In genomic region chr10:68146842-68147241, GRCm38 (mm10) we compare ENCODE assay signal across 9 mouse cellular contexts.
DNase-seq lines count a peak whose midpoint lies in the region; ATAC-seq and TF ChIP-seq lines count a peak whose summit lies in the region.
"Had no signal": no experiment of that assay in that cellular context is flagged by ENCODE, and none has a peak within 500 bp of the region (broad histone marks: within the 10 kb centered on the region; RNA-seq: fewer than 3 reads in every experiment).

No protein-coding gene starts in this region.

- H3K79me2 ChIP-seq in MEL (ENCODE audit: control insufficient read depth, insufficient read depth, low read length, poor library complexity): no peaks in the 10 kb centered on the region

- no peaks in the 10 kb centered on the region for H3K36me3 ChIP-seq in kidney, adult 2 months (ENCODE audit: control insufficient read depth, insufficient read depth, low read length)
- peaks cover 6% of the 10 kb centered on the region for H3K36me3 ChIP-seq in kidney, embryonic 15.5 days
- no peaks in the 10 kb centered on the region for H3K36me3 ChIP-seq in MEL (ENCODE audit: control insufficient read depth in 1 of 2, insufficient read depth in 2 of 2, low read length in 2 of 2)
- H3K36me3 ChIP-seq in heart, embryonic 10.5 days: 0 out of 2 replicates have a peak, but pooled peaks cover under 1% of the 10 kb centered on the region
- H3K36me3 ChIP-seq in midbrain, postnatal 0 days (ENCODE audit: insufficient read depth, low read length): no peaks in the 10 kb centered on the region
- H3K36me3 ChIP-seq: midbrain, embryonic 12.5 days had no signal

- peaks cover 22% of the 10 kb centered on the region for H3K4me1 ChIP-seq in kidney, adult 2 months (ENCODE audit: control insufficient read depth, insufficient read depth, low read length)
- H3K4me1 ChIP-seq in kidney, embryonic 15.5 days: peaks cover 38% of the 10 kb centered on the region
- no peaks in the 10 kb centered on the region for H3K4me1 ChIP-seq in MEL (ENCODE audit: control insufficient read depth in 1 of 2, insufficient read depth in 2 of 2, low read length in 2 of 2)
- no peaks in the 10 kb centered on the region for H3K4me1 ChIP-seq in heart, embryonic 10.5 days
- no peaks in the 10 kb centered on the region for H3K4me1 ChIP-seq in midbrain, postnatal 0 days (ENCODE audit: insufficient read depth, low read length)

- no peaks in the 10 kb centered on the region for H3K9me3 ChIP-seq in kidney, embryonic 15.5 days (replicated peaks)
- H3K9me3 ChIP-seq in MEL (replicated peaks; ENCODE audit: insufficient read depth, low read length): no peaks in the 10 kb centered on the region
- no peaks in the 10 kb centered on the region for H3K9me3 ChIP-seq in heart, embryonic 10.5 days
- H3K9me3 ChIP-seq in midbrain, postnatal 0 days (ENCODE audit: low read length): no peaks in the 10 kb centered on the region
- H3K9me3 ChIP-seq: midbrain, embryonic 12.5 days had no signal

- no peak overlapping the region for H3K9ac ChIP-seq in kidney, embryonic 15.5 days
- no peak overlapping the region for H3K9ac ChIP-seq in MEL (ENCODE audit: control insufficient read depth, low read depth, low read length, poor library complexity, severe bottlenecking)
- no peak overlapping the region for H3K9ac ChIP-seq in midbrain, postnatal 0 days (replicated peaks; ENCODE audit: low read length, poor library complexity, severe bottlenecking)
- H3K9ac ChIP-seq: midbrain, embryonic 12.5 days had no signal

- ATAC-seq in kidney, embryonic 15.5 days (replicated peaks; ENCODE audit: low FRiP score): no peak
- ATAC-seq in midbrain, postnatal 0 days (ENCODE audit: low FRiP score): no peak

- TF ChIP-seq POLR2A in kidney, adult 2 months (IDR thresholded peaks at IDR 0.05; ENCODE audit: low read depth, low read length): no peak
- TF ChIP-seq POLR2A in MEL (IDR thresholded peaks at IDR 0.05; ENCODE audit: control insufficient read depth in 1 of 2, insufficient read depth in 1 of 2, low read depth in 1 of 2, low read length in 2 of 2, poor library complexity in 1 of 2): no peak

- peak; percentile 80 for TF ChIP-seq RAD21 in MEL (IDR thresholded peaks at IDR 0.05; ENCODE audit: low read depth, low read length)

- no peak overlapping the region for H3K4me2 ChIP-seq in kidney, embryonic 15.5 days
- no peak overlapping the region for H3K4me2 ChIP-seq in midbrain, postnatal 0 days (ENCODE audit: low read depth, low read length, poor library complexity, severe bottlenecking)
- H3K4me2 ChIP-seq: midbrain, embryonic 12.5 days had no signal

- no peak for TF ChIP-seq EP300 in MEL (IDR thresholded peaks at IDR 0.05; ENCODE audit: low read depth in 1 of 2, low read length in 2 of 2)

- TF ChIP-seq CTCF in kidney, adult 2 months (conservative IDR thresholded peaks at IDR 0.05; ENCODE audit: insufficient read depth, insufficient read length, low read depth, low read length): peak; percentile 38
- TF ChIP-seq CTCF in MEL (IDR thresholded peaks at IDR 0.05 in 2 of 3, conservative IDR thresholded peaks at IDR 0.05 in 1 of 3; ENCODE audit: control insufficient read depth in 1 of 3, insufficient read depth in 1 of 3, low read depth in 2 of 3, low read length in 3 of 3, poor library complexity in 1 of 3, severe bottlenecking in 1 of 3): peak; percentile 21 to 83 (median 78); a peak in 5 of 6 replicates
- peak; percentile 92 for TF ChIP-seq CTCF in midbrain, postnatal 0 days (IDR thresholded peaks at IDR 0.05)

- 6% methylated on average over 5 of the region's 5 CpGs for WGBS in kidney, adult 2 months
- WGBS in kidney, embryonic 15.5 days: 9% methylated on average over 5 of the region's 5 CpGs
- 11% methylated on average over 5 of the region's 5 CpGs for WGBS in heart, embryonic 10.5 days
- 10% methylated on average over 5 of the region's 5 CpGs for WGBS in midbrain, postnatal 0 days

- DNase-seq in kidney, adult 2 months: peak; percentile 84
- peak; percentile 67 for DNase-seq in MEL (ENCODE audit: low read depth, low spot score)
- peak; percentile 65 for DNase-seq in cerebellum, adult 8-10 months
- DNase-seq in heart, embryonic 10.5 days (ENCODE audit: low spot score): peak; percentile 66
- DNase-seq in layer of hippocampus, adult 9-10 months (ENCODE audit: low spot score): peak; percentile 79
- DNase-seq in midbrain, postnatal 0 days (ENCODE audit: low spot score): peak; percentile 75
- DNase-seq in thymus, postnatal 25 days: peak; percentile 61

- no peaks in the 10 kb centered on the region for H3K27me3 ChIP-seq in kidney, adult 2 months (replicated peaks; ENCODE audit: control insufficient read depth, insufficient read depth, low read length)
- no peaks in the 10 kb centered on the region for H3K27me3 ChIP-seq in kidney, embryonic 15.5 days
- H3K27me3 ChIP-seq in MEL (ENCODE audit: control insufficient read depth in 1 of 2, insufficient read depth in 2 of 2, low read length in 2 of 2): no peaks in the 10 kb centered on the region
- no peaks in the 10 kb centered on the region for H3K27me3 ChIP-seq in heart, embryonic 10.5 days (ENCODE audit: insufficient read depth, poor library complexity, severe bottlenecking)
- H3K27me3 ChIP-seq in midbrain, postnatal 0 days (ENCODE audit: insufficient read depth, low read length): no peaks in the 10 kb centered on the region
- H3K27me3 ChIP-seq: midbrain, embryonic 12.5 days had no signal

- H3K27ac ChIP-seq in kidney, adult 2 months (ENCODE audit: insufficient read depth, low read depth, low read length): 0 out of 2 replicates have a peak overlapping the region, but pooled peaks have one; percentile 22
- H3K27ac ChIP-seq in kidney, embryonic 15.5 days: no peak overlapping the region; the same call in 1 of the 2 replicates
- H3K27ac ChIP-seq in MEL (ENCODE audit: control insufficient read depth, low read depth, low read length): no peak overlapping the region
- peak overlapping the region; percentile 36; the same call in 1 of the 2 replicates for H3K27ac ChIP-seq in heart, embryonic 10.5 days
- no peak overlapping the region for H3K27ac ChIP-seq in midbrain, postnatal 0 days (ENCODE audit: low read depth, low read length)
- H3K27ac ChIP-seq: midbrain, embryonic 12.5 days had no signal

- no peak overlapping the region for H3K4me3 ChIP-seq in kidney, adult 2 months (ENCODE audit: insufficient read depth, low read depth, low read length)
- H3K4me3 ChIP-seq in kidney, embryonic 15.5 days (replicated peaks): no peak overlapping the region
- no peak overlapping the region for H3K4me3 ChIP-seq in MEL (ENCODE audit: control insufficient read depth in 1 of 2, insufficient read depth in 1 of 2, low read depth in 2 of 2, low read length in 2 of 2)
- no peak overlapping the region for H3K4me3 ChIP-seq in heart, embryonic 10.5 days
- H3K4me3 ChIP-seq in midbrain, postnatal 0 days (ENCODE audit: low read depth, low read length): no peak overlapping the region
- H3K4me3 ChIP-seq: midbrain, embryonic 12.5 days had no signal

TF ChIP-seq in MEL, 35 proteins besides CTCF, POLR2A, EP300 and RAD21:
- TF ChIP-seq TAL1 (IDR thresholded peaks at IDR 0.05; ENCODE audit: low read length) (no peak), SMC3 (IDR thresholded peaks at IDR 0.05; ENCODE audit: low read depth, low read length) (peak; percentile 80), ZC3H11A (IDR thresholded peaks at IDR 0.05; ENCODE audit: low read depth, low read length) (peak; percentile 73)

Comparison
In these comparisons a context has a peak if more than half of its experiments do, and no peak if none do; other contexts are left out.
1. H3K27ac ChIP-seq: peak in kidney, adult 2 months (single experiment) and heart, embryonic 10.5 days (single experiment); none in kidney, embryonic 15.5 days (single experiment), MEL (single experiment) and midbrain, postnatal 0 days (single experiment).
2. CTCF ChIP-seq: peak in every context shown above with its lines; median percentile 92 in midbrain, postnatal 0 days; 78 in MEL; 38 in kidney, adult 2 months.
3. Peak in every context shown above with its lines, with median percentiles within 50 percentile points of each other: DNase-seq.